Mouse (Mus musculus) layer of hippocampus, adult 2 months (tissue): ENCODE measurements around the gene Gm5142. TPM values are rescaled to one million over a fixed set of nuclear protein-coding genes. Genes with fewer than 3 reads are reported as not detected.

Experiments
- DNase-seq, 2 experiments: peaks; one replicate each; pipeline ENCODE4 v3.0.0; 2022; ENCODE audit warnings: low spot score in 2 of 2
- H3K27ac ChIP-seq: fragments of 200-600 bp; 2 replicates; pipeline ENCODE4 v1.8.1; 2022
- H3K4me3 ChIP-seq: fragments of 200-600 bp; 2 replicates; pipeline ENCODE4 v1.8.1; 2022; ENCODE audit warnings: mild to moderate bottlenecking
- CTCF ChIP-seq: fragments of 200-600 bp; conservative IDR thresholded peaks from 2 replicates; pipeline ENCODE4 v1.8.1; 2022; ENCODE audit warnings: antibody characterized with exemption, mild to moderate bottlenecking, moderate library complexity
- total RNA-seq, 2 experiments: library from RNA; stranded (reverse); gene quantifications; 2 replicates each; pipeline ENCODE4 v1.2.3; 2021

The Gm5142 gene
- total RNA-seq, 2 experiments from 2014 or later = not detected

DNA sequence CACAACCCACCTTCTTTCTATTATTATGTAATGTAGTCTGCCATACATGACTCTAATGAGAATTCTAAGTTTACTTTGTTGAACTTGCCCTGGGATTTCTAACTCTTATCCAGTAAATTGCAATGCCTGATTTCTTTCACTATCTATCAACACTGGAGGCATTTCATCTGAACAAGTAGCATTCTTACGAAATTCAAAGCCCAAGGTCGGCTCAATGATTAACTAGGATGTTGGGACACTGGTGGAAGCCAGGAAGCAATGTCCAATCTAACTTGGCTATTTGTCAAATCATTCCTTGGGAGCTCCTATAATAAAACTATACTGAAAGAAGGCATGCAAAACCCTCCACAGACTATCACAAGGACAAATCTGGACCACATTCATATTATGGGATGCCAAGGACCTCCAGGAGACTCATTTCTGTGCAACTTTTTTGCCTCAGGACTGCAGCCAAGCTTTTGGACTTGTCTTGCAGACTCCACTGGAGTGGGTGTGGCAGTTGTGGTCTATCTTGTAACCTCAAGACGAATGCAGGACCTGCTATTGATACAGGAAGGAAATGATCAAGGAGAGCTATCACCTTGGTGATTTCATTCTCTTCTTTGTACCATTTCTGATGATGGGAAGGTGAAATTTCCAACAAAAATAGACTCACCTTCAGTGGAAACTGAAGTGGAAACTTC is 21.4 kb downstream of the Gm5142 start:
- TF ChIP-seq CTCF = no peak
- no peak for DNase-seq
- H3K27ac ChIP-seq = no peak overlapping the region
- no peak overlapping the region for H3K4me3 ChIP-seq

DNA sequence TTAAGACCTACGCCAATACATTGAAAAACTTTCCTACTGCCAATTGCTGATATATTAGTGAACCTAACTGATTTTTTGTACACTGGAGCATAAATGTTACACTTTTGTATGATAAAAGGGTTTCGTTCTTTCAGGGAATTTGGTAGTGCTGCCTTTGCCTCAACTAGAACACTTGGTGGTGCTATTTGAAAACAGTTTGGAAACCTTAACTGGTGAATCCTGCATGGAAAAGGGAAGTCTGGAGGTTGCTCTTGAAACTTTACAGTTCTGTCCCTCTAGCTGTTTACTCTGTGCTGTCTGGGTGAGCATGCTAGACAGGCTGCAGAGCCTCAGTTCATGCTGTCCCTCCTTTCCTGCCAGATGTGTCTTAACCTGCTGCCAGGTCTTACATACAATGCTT is 23.0 kb downstream of the Gm5142 start:
- H3K4me3 ChIP-seq = no peak overlapping the region
- no peak overlapping the region for H3K27ac ChIP-seq
- peak; percentile 10 to 21 for DNase-seq
- TF ChIP-seq CTCF = peak; percentile 83

DNA sequence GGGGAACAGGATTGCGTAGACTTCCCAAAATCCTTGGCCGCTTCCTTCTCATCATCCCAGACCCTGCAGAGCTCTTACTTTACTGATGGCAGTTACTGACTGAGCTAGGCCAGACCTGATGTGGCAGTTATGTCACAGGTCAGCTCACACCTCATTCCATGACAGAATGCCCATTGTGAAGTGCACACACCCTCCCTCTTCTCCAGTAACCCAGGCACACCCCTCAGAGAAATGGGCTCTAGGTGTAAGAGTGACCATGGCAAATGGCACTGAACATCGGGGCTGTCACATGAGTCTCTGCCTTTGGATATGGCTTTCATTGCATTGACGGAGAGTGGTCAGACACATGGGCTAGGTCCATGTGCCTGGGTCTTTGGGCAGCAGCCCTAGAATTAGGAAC is 35.8 kb downstream of the Gm5142 start, which contains the start of gene 1700129C05Rik:
TSS of gene 1700129C05Rik (minus strand) at position 101 of the 400 bp plus-strand sequence.
- no peak for TF ChIP-seq CTCF
- Histone ChIP-seq H3K4me3 (no peak within 1 kb of the TSS), H3K27ac (no peak within 1 kb of the TSS)
- DNase-seq = no peak

DNA sequence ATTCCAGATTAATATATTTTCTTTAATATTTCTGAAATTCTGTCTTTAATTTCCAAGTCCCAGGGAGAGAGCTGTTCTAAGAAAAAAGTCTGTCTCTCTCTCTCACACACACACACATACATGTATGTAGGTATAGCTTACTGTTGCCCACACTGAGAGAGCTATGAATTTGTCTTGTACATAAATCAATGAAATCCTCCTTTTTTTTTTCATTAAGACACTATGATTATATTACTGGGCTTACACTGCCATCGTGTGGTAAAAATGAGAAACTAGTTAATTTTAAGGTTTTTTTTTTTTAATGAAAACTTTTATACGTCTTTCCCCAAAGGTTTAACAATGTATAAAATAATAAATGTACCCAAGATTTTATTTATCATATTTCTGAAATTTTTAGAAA is 64.3 kb downstream of the Gm5142 start:
- H3K27ac ChIP-seq = no peak overlapping the region
- no peak overlapping the region for H3K4me3 ChIP-seq
- peak; percentile 81 for TF ChIP-seq CTCF
- no peak for DNase-seq

Other genes starting within 250 kb of the Gm5142 start
- not detected for gene 1700129C05Rik, start 35.9 kb downstream of the Gm5142 start, total RNA-seq
- gene Rcbtb1, start 22.5 kb upstream of the Gm5142 start, total RNA-seq = 10 to 100 TPM; 34.3 to 34.9 TPM
- not detected for gene Gm6904, start 81.5 kb upstream of the Gm5142 start, total RNA-seq
- not detected for gene Phf11a, start 118.8 kb upstream of the Gm5142 start, total RNA-seq
- gene Phf11b, start 162.6 kb upstream of the Gm5142 start, total RNA-seq = not detected
- gene Phf11d, start 186.7 kb upstream of the Gm5142 start, total RNA-seq = 1 to 10 TPM in 1 of 2 experiments, under 1 TPM in 1; 0.84 to 1.1 TPM
- gene Phf11c, start 216.6 kb upstream of the Gm5142 start, total RNA-seq = under 1 TPM; 0.47 to 0.72 TPM